Mouse (Mus musculus): ENCODE measurements around the gene Bsn. TPM values are rescaled to one million over a fixed set of nuclear protein-coding genes. Genes with fewer than 3 reads are reported as not detected.
"Not testable (repeated sequence)": the region's sequence is repeated elsewhere in the genome, so short reads cannot be mapped to it uniquely, and the experiment has no call there.

Gene Bsn
- polyA plus RNA-seq, 1 experiment from 2014 or later = 1.5 TPM

DNA sequence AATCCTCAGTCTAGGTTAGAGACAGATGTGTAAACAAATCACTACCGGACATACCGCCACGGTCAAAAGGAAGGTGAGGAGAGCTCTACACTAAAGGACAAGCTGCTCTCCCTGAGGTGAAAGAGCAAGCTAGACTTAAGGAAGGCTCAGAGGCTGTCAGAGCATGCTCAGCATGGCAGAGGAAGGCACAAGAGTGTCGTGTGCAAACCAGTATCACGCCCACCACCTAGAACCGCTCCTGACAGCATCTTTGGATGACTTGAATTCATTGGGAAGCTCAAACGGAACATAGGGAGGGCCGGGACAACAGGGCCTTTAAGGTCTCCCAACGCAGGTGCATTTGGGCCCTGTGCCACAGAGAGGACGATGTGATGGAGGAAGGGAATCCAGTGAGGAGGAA is 48.8 kb downstream of the Bsn start:
- H3K9me3 ChIP-seq (ENCODE audit: control insufficient read depth, low read length) = no peaks in the 10 kb centered on the region
- no peaks in the 10 kb centered on the region for H3K36me3 ChIP-seq (ENCODE audit: control insufficient read depth, insufficient read depth, low read length)
- no peak for ATAC-seq (ENCODE audit: insufficient number of reproducible peaks, low FRiP score, low TSS enrichment, low read depth)
- no peak for DNase-seq (ENCODE audit: low spot score)
- H3K27me3 ChIP-seq (ENCODE audit: control insufficient read depth, insufficient read depth, low read length) = no peaks in the 10 kb centered on the region
- H3K27ac ChIP-seq (replicated peaks; ENCODE audit: low read depth, low read length) = no peak overlapping the region
- no peak overlapping the region for H3K4me3 ChIP-seq (ENCODE audit: low read depth, low read length)
- H3K9ac ChIP-seq (ENCODE audit: low read length) = no peak overlapping the region
- 87% methylated on average over 10 of the region's 10 CpGs for WGBS
- no peaks in the 10 kb centered on the region for H3K4me1 ChIP-seq (ENCODE audit: control insufficient read depth, insufficient read depth, low read length)
- H3K4me2 ChIP-seq (ENCODE audit: low read depth, severe bottlenecking) = no peak overlapping the region

DNA sequence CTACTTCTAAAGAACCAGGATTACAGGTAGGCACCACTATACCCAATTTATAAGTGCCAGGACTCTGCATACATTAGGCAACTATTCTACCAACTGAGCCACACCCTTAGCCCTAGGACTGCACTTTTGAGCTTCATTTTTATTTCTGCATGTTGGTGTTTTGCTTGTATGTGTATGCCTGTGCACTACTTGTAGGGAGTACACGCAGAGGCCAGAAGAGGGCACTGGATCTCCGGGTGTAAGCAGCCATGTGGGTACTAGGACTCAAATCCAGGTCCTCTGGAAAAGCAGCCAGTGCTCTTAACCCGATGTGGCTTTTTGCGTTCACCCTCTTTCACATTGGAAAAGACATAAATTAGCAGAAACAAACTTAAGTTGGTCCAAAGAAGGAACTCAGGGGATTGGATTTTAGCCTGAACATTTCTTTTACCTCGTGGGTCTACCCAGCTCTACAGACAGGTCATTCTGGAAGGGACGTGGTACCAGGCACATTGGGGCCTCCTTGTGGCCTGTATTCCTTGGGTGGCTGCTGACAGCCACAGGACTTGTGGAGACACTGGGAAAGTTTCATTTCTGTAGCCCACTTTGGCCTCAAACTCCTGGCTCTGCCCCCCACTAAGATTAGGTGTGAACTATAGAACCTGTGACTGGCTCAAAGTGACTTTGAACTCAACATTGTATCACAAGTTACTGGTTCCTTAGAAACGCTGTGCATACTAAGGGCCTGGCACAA is 50.1 kb downstream of the Bsn start:
- Histone ChIP-seq H3K4me3 (ENCODE audit: low read depth, low read length) (no peak overlapping the region), H3K27me3 (ENCODE audit: control insufficient read depth, insufficient read depth, low read length) (no peaks in the 10 kb centered on the region), H3K4me2 (ENCODE audit: low read depth, severe bottlenecking) (no peak overlapping the region), H3K9me3 (ENCODE audit: control insufficient read depth, low read length) (no peaks in the 10 kb centered on the region), H3K36me3 (ENCODE audit: control insufficient read depth, insufficient read depth, low read length) (no peaks in the 10 kb centered on the region), H3K4me1 (ENCODE audit: control insufficient read depth, insufficient read depth, low read length) (no peaks in the 10 kb centered on the region), H3K27ac (replicated peaks; ENCODE audit: low read depth, low read length) (no peak overlapping the region), H3K9ac (ENCODE audit: low read length) (no peak overlapping the region)
- DNase-seq (ENCODE audit: low spot score) (no peak), ATAC-seq (ENCODE audit: insufficient number of reproducible peaks, low FRiP score, low TSS enrichment, low read depth) (no peak)
- 82% methylated on average over 7 of the region's 7 CpGs for WGBS

DNA sequence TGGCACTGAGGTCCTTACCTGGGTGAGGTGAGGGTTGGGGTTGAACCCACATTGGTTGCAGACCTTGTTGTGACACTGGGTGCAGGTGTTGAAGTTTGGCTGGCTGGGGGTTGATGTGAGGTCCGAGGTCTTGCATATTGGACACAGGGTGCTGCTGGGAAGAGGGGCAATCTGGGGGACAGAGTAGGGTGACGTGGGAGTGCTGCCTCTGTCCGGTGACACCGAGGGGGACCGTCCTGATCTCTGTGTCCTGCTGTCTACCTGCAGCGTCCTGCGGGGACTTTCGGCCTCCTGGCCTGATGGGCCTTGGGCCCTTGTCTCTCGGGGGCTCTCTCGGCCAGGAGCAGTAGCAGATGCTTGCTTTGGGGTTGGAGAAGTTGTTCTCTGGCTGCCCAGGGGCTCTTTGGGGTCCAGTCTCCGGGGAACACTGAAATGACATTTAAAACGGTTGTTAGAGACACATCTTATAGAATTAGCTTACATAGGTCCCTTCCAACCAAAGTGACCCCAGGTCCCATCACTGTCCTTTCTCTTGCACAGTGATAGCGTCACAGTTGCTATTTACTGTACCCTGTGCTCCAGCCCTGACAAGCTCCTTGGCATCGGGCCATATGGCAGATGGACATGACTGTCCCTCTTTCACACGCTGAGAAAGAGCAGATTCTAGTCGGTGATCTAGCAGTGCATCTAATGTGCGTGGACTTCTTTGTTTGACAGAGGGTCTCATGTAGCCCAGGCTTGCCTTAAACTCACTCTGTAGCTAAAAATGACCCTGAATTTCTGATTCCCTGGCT is 50.8 kb downstream of the Bsn start:
- ATAC-seq (ENCODE audit: insufficient number of reproducible peaks, low FRiP score, low TSS enrichment, low read depth) (no peak), DNase-seq (ENCODE audit: low spot score) (no peak)
- Histone ChIP-seq H3K36me3 (ENCODE audit: control insufficient read depth, insufficient read depth, low read length) (no peaks in the 10 kb centered on the region), H3K27me3 (ENCODE audit: control insufficient read depth, insufficient read depth, low read length) (no peaks in the 10 kb centered on the region), H3K9ac (ENCODE audit: low read length) (no peak overlapping the region), H3K4me2 (ENCODE audit: low read depth, severe bottlenecking) (no peak overlapping the region), H3K27ac (replicated peaks; ENCODE audit: low read depth, low read length) (no peak overlapping the region), H3K4me1 (ENCODE audit: control insufficient read depth, insufficient read depth, low read length) (no peaks in the 10 kb centered on the region), H3K4me3 (ENCODE audit: low read depth, low read length) (no peak overlapping the region), H3K9me3 (ENCODE audit: control insufficient read depth, low read length) (no peaks in the 10 kb centered on the region)
- WGBS = 90% methylated on average over 17 of the region's 17 CpGs

GRCm38 (mm10) chr9:108138118-108138517 is 52.1 kb downstream of the Bsn start:
- ATAC-seq (ENCODE audit: insufficient number of reproducible peaks, low FRiP score, low TSS enrichment, low read depth) = no peak
- no peaks in the 10 kb centered on the region for H3K9me3 ChIP-seq (ENCODE audit: control insufficient read depth, low read length)
- H3K4me3 ChIP-seq (ENCODE audit: low read depth, low read length) = no peak overlapping the region
- no peak overlapping the region for H3K9ac ChIP-seq (ENCODE audit: low read length)
- DNase-seq (ENCODE audit: low spot score) = no peak
- no peak overlapping the region for H3K4me2 ChIP-seq (ENCODE audit: low read depth, severe bottlenecking)
- no peak overlapping the region for H3K27ac ChIP-seq (replicated peaks; ENCODE audit: low read depth, low read length)
- H3K4me1 ChIP-seq (ENCODE audit: control insufficient read depth, insufficient read depth, low read length) = no peaks in the 10 kb centered on the region
- H3K36me3 ChIP-seq (ENCODE audit: control insufficient read depth, insufficient read depth, low read length) = no peaks in the 10 kb centered on the region
- 76% methylated on average over 6 of the region's 6 CpGs for WGBS
- no peaks in the 10 kb centered on the region for H3K27me3 ChIP-seq (ENCODE audit: control insufficient read depth, insufficient read depth, low read length)

GRCm38 (mm10) chr9:108137523-108137922 is 52.7 kb downstream of the Bsn start:
- H3K27me3 ChIP-seq (ENCODE audit: control insufficient read depth, insufficient read depth, low read length) = no peaks in the 10 kb centered on the region
- 15% methylated on average over 17 of the region's 17 CpGs for WGBS
- peak overlapping the region; percentile 8; the same call in 1 of the 2 replicates for H3K4me2 ChIP-seq (ENCODE audit: low read depth, severe bottlenecking)
- DNase-seq (ENCODE audit: low spot score) (peak; percentile 68), ATAC-seq (ENCODE audit: insufficient number of reproducible peaks, low FRiP score, low TSS enrichment, low read depth) (no peak)
- no peak overlapping the region for H3K27ac ChIP-seq (replicated peaks; ENCODE audit: low read depth, low read length)
- H3K4me3 ChIP-seq (ENCODE audit: low read depth, low read length) = no peak overlapping the region
- no peaks in the 10 kb centered on the region for H3K4me1 ChIP-seq (ENCODE audit: control insufficient read depth, insufficient read depth, low read length)
- H3K9ac ChIP-seq (ENCODE audit: low read length) = no peak overlapping the region
- H3K9me3 ChIP-seq (ENCODE audit: control insufficient read depth, low read length) = no peaks in the 10 kb centered on the region
- no peaks in the 10 kb centered on the region for H3K36me3 ChIP-seq (ENCODE audit: control insufficient read depth, insufficient read depth, low read length)

DNA sequence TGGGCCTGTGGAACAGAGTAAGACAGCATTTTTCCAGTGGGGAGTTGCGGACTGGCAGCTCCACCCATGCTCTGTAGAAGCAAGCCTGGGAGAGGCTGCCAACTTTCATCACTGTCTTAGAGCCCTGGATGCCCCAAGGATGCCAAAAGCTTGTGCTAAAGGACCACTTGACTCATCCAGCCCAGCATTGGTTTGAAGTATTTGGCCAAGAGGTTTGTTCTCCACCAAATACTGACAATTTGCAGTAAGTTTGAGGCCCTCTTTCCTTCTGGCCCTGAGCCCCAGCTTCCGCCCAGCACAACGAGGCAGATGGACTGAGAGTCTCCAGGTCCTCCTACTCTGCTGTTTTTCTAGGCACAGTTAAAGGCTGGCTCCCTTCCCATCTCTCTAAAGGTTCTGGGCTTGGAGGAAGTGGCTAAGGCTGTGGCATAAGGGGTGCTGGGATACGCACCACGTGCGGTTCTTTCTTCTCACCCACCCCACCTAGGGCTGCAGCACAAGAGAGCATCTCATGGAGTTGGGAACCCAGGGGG is 53.2 kb downstream of the Bsn start:
- Histone ChIP-seq H3K27me3 (ENCODE audit: control insufficient read depth, insufficient read depth, low read length) (no peaks in the 10 kb centered on the region), H3K9me3 (ENCODE audit: control insufficient read depth, low read length) (no peaks in the 10 kb centered on the region), H3K36me3 (ENCODE audit: control insufficient read depth, insufficient read depth, low read length) (no peaks in the 10 kb centered on the region), H3K4me2 (ENCODE audit: low read depth, severe bottlenecking) (no peak overlapping the region), H3K27ac (replicated peaks; ENCODE audit: low read depth, low read length) (no peak overlapping the region), H3K4me1 (ENCODE audit: control insufficient read depth, insufficient read depth, low read length) (no peaks in the 10 kb centered on the region), H3K4me3 (ENCODE audit: low read depth, low read length) (no peak overlapping the region), H3K9ac (ENCODE audit: low read length) (no peak overlapping the region)
- no peak for ATAC-seq (ENCODE audit: insufficient number of reproducible peaks, low FRiP score, low TSS enrichment, low read depth)
- DNase-seq (ENCODE audit: low spot score) = no peak
- 63% methylated on average over 6 of the region's 6 CpGs for WGBS

- Histone ChIP-seq H3K36me3 (ENCODE audit: control insufficient read depth, insufficient read depth, low read length) (no peaks in the 10 kb centered on the region), H3K9me3 (ENCODE audit: control insufficient read depth, low read length) (no peaks in the 10 kb centered on the region), H3K9ac (ENCODE audit: low read length) (no peak overlapping the region), H3K27me3 (ENCODE audit: control insufficient read depth, insufficient read depth, low read length) (no peaks in the 10 kb centered on the region), H3K4me2 (ENCODE audit: low read depth, severe bottlenecking) (no peak overlapping the region), H3K27ac (replicated peaks; ENCODE audit: low read depth, low read length) (no peak overlapping the region), H3K4me1 (ENCODE audit: control insufficient read depth, insufficient read depth, low read length) (no peaks in the 10 kb centered on the region), H3K4me3 (ENCODE audit: low read depth, low read length) (no peak overlapping the region)
- DNase-seq (ENCODE audit: low spot score) = peak; percentile 58
- ATAC-seq (ENCODE audit: insufficient number of reproducible peaks, low FRiP score, low TSS enrichment, low read depth) = no peak
- WGBS = 56% methylated on average over 1 of the region's 1 CpGs
These were observed 54.0 kb downstream of the Bsn start for GRCm38 (mm10) chr9:108136225-108136624.

GRCm38 (mm10) chr9:108135679-108136078 is 54.5 kb downstream of the Bsn start:
- DNase-seq (ENCODE audit: low spot score); H3K36me3 ChIP-seq (ENCODE audit: control insufficient read depth, insufficient read depth, low read length); ATAC-seq (ENCODE audit: insufficient number of reproducible peaks, low FRiP score, low TSS enrichment, low read depth); H3K9ac ChIP-seq (ENCODE audit: low read length); H3K27ac ChIP-seq (replicated peaks; ENCODE audit: low read depth, low read length); H3K4me1 ChIP-seq (ENCODE audit: control insufficient read depth, insufficient read depth, low read length); H3K27me3 ChIP-seq (ENCODE audit: control insufficient read depth, insufficient read depth, low read length); H3K4me2 ChIP-seq (ENCODE audit: low read depth, severe bottlenecking); H3K4me3 ChIP-seq (ENCODE audit: low read depth, low read length); H3K9me3 ChIP-seq (ENCODE audit: control insufficient read depth, low read length): not testable (repeated sequence)
- 92% methylated on average over 3 of the region's 3 CpGs for WGBS

Data from limb, embryonic 11.5 days (tissue).